Mouse (Mus musculus) megakaryocyte-erythroid progenitor cell, adult 5-6 weeks (primary cell): ENCODE data around the gene Slc16a11. TPM values are rescaled to one million over a fixed set of nuclear protein-coding genes. Genes with fewer than 3 reads are reported as not detected.

Experiments used
- ATAC-seq: replicated peaks from 2 replicates; pipeline ENCODE4 v1.8.0; 2016; ENCODE audit warnings: mild to moderate bottlenecking, inconsistent platforms; ENCODE audit not compliant: severe bottlenecking, poor library complexity, low FRiP score, low TSS enrichment
- total RNA-seq, 2 experiments: library from RNA; stranded (forward) in 1 of 2; stranded (reverse) in 1 of 2; fragments of 200-1000, 215-1000 nt in 1 of 2; fragments of >200 nt in 1 of 2; fragmentation: Nextera tagmentation in 1 of 2; gene quantifications; 2 replicates each; pipeline ENCODE4 v1.2.3; 2014 to 2017

Gene Slc16a11
- total RNA-seq, 2 experiments from 2014 or later = not detected

DNA sequence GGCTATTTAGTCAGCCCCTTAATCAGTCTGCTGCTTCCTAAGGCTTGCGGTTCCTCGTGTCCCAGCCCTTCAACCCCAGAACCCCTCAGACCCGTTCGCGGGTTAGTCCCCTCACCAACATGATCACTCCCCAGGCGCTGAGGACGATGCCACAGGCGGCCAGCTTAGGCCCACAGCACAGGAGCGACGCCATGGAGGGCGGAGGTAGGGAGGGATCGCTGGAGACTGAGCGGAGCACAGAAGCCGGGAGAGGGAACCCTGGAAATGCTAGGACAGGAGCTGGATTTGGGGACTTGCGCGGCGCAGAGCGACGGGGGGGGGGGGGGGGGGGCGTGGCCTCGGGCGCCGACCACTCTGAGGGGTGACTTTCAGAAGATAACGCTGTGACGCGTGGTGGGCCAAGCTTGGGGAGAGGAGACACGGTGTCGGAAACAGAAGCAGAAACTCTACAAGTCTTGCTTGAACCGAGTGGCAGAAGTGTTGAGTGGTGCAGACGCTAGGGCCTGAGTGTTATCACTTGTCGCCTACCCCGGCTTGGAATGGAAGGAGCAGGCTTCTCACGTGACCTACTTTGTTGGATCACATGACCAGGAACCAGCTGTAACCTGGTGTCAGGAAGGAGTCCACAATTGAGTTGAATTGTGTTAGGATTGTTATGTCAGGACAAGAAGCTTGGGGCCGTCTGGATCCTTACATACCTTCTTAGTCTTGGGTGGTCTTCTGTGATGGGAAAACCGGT lies 27.2 kb downstream of the Slc16a11 start, which contains the start of the genes Gm21988 and Rnasek:
Gm21988 (minus strand) TSS at position 290 of the 739 bp plus-strand sequence.
Rnasek (minus strand) TSS at position 302 of the 739 bp plus-strand sequence.
- ATAC-seq = peak; percentile 41

GRCm38 (mm10) chr11:70242591-70242990 lies 30.0 kb downstream of the Slc16a11 start:
- no peak for ATAC-seq

GRCm38 (mm10) chr11:70247136-70247845 lies 34.7 kb downstream of the Slc16a11 start:
- peak; percentile 69; the same call in 1 of the 2 replicates for ATAC-seq

GRCm38 (mm10) chr11:70250150-70250549 lies 37.6 kb downstream of the Slc16a11 start:
- no peak for ATAC-seq

DNA sequence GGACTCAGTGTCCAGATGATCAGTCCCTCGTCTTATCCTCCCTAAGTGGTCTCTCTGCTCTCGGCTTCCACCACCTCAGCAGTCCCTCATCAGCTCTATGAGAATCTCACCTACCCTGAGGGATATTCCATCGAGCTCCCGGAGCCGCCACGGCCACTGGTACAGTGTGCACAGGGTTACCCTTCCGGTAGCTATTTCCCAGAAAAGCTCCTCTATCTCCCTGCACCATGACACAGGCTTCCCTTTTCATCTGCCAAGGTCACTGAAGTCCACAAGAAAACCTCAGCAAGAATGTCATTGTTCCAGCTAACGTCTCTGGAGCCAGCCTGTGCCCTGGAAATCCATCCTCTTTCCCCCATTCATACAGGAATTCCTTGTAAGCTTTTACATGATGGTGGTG lies 39.3 kb downstream of the Slc16a11 start:
- no peak for ATAC-seq

DNA sequence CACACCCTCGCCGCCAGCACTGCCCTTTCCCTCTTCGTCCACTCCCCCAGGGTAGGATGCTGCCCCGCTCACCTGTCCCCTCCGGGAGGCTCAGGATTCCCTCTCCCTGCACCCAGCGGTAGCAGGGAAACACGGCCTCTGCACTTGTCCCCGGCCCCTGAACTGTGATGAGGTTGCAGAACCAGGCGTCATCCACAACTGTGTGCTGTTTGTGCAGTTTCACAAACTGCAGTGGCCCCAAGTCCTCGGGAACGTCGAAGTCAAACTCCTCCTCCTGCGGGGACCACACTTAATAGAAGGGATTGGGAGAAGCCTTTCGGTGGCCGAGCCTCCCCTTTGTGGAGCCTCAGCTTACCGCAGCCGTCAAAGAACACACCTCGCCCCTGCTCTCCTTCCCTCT lies 41.8 kb downstream of the Slc16a11 start:
- no peak for ATAC-seq

- ATAC-seq = no peak
These were observed 42.5 kb downstream of the Slc16a11 start, which contains the start of gene Alox12 for GRCm38 (mm10) chr11:70254931-70255531. Alox12 (minus strand) TSS chr11:70255353.

- ATAC-seq = no peak
These were observed 46.5 kb downstream of the Slc16a11 start for GRCm38 (mm10) chr11:70259035-70259434.

GRCm38 (mm10) chr11:70265252-70265651 lies 52.7 kb downstream of the Slc16a11 start:
- ATAC-seq = no peak

DNA sequence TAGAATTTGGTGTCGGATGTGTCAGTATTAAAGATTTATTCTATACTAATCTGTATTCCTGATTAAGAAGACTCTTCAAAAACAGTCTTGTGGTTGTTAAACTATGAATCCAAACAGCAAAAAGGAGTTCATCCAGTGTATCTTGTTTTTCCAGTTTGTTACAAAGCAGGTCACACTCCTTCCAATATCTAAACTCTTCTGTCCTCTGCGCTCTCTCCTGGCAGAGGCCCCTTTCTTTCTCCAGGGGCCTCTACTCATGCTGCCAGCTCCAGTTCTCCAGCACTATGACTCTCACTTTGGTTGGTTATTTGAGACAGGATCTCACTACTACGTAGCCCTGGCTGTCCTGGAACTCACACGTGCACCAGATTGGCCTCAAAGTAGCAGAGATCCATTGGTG lies 53.3 kb downstream of the Slc16a11 start:
- no peak for ATAC-seq

Other genes with a start within 250 kb of the Slc16a11 start
- gene Cldn7, start 248.0 kb upstream of the Slc16a11 start, total RNA-seq (2014; fragmentation: Nextera tagmentation) = not detected in 2 replicates
- not detected in 2 replicates for gene Cldn7, start 248.0 kb upstream of the Slc16a11 start, total RNA-seq (2017)
- 181 and 216 TPM in 2 replicates for gene Ctdnep1, start 231.6 kb upstream of the Slc16a11 start, total RNA-seq (2014; fragmentation: Nextera tagmentation)
- gene Ctdnep1, start 231.6 kb upstream of the Slc16a11 start, total RNA-seq (2017) = 9.8 and 38.6 TPM in 2 replicates
- 81.7 and 104 TPM in 2 replicates for gene Elp5, start 230.2 kb upstream of the Slc16a11 start, total RNA-seq (2014; fragmentation: Nextera tagmentation)
- 66.4 and 82.7 TPM in 2 replicates for gene Elp5, start 230.2 kb upstream of the Slc16a11 start, total RNA-seq (2017)
- gene Gabarap, start 221.6 kb upstream of the Slc16a11 start, total RNA-seq (2014; fragmentation: Nextera tagmentation) = 267 and 278 TPM in 2 replicates
- 222 and 223 TPM in 2 replicates for gene Gabarap, start 221.6 kb upstream of the Slc16a11 start, total RNA-seq (2017)
- gene Phf23, start 217.0 kb upstream of the Slc16a11 start, total RNA-seq (2014; fragmentation: Nextera tagmentation) = 49.1 and 53.9 TPM in 2 replicates
- gene Phf23, start 217.0 kb upstream of the Slc16a11 start, total RNA-seq (2017) = 46.2 and 53.7 TPM in 2 replicates
- 20.3 and 30.0 TPM in 2 replicates for gene Dvl2, start 212.2 kb upstream of the Slc16a11 start, total RNA-seq (2014; fragmentation: Nextera tagmentation)
- 15.8 and 20.8 TPM in 2 replicates for gene Dvl2, start 212.2 kb upstream of the Slc16a11 start, total RNA-seq (2017)
- 50.8 and 85.0 TPM in 2 replicates for gene Acadvl, start 197.3 kb upstream of the Slc16a11 start, total RNA-seq (2014; fragmentation: Nextera tagmentation)
- gene Acadvl, start 197.3 kb upstream of the Slc16a11 start, total RNA-seq (2017) = 58.1 and 70.7 TPM in 2 replicates
- 2.1 and 3.0 TPM in 2 replicates for gene Dlg4, start 195.8 kb upstream of the Slc16a11 start, total RNA-seq (2014; fragmentation: Nextera tagmentation)
- gene Dlg4, start 195.8 kb upstream of the Slc16a11 start, total RNA-seq (2017) = 0.23 and 0.76 TPM in 2 replicates
- not detected in 2 replicates for gene Asgr1, start 158.7 kb upstream of the Slc16a11 start, total RNA-seq (2014; fragmentation: Nextera tagmentation)
- not detected in 2 replicates for gene Asgr1, start 158.7 kb upstream of the Slc16a11 start, total RNA-seq (2017)
- gene Asgr2, start 120.1 kb upstream of the Slc16a11 start, total RNA-seq (2014; fragmentation: Nextera tagmentation) = not detected in 2 replicates
- not detected in 2 replicates for gene Asgr2, start 120.1 kb upstream of the Slc16a11 start, total RNA-seq (2017)
- gene Mgl2, start 82.4 kb upstream of the Slc16a11 start, total RNA-seq (2014; fragmentation: Nextera tagmentation) = not detected in 2 replicates
- not detected in 2 replicates for gene Mgl2, start 82.4 kb upstream of the Slc16a11 start, total RNA-seq (2017)
- not detected in 2 replicates for gene Clec10a, start 56.6 kb upstream of the Slc16a11 start, total RNA-seq (2014; fragmentation: Nextera tagmentation)
- 0.75 TPM in 1 of 2 replicates, not detected in the other for gene Clec10a, start 56.6 kb upstream of the Slc16a11 start, total RNA-seq (2017)
- gene Slc16a13, start 8.3 kb downstream of the Slc16a11 start, total RNA-seq (2014; fragmentation: Nextera tagmentation) = 2.4 and 3.1 TPM in 2 replicates
- 0.19 and 4.7 TPM in 2 replicates for gene Slc16a13, start 8.3 kb downstream of the Slc16a11 start, total RNA-seq (2017)
- 0.28 and 0.62 TPM in 2 replicates for gene Bcl6b, start 17.0 kb downstream of the Slc16a11 start, total RNA-seq (2014; fragmentation: Nextera tagmentation)
- not detected in 2 replicates for gene Bcl6b, start 17.0 kb downstream of the Slc16a11 start, total RNA-seq (2017)
- 71.3 and 71.6 TPM in 2 replicates for gene 0610010K14Rik, start 25.2 kb downstream of the Slc16a11 start, total RNA-seq (2014; fragmentation: Nextera tagmentation)
- gene 0610010K14Rik, start 25.2 kb downstream of the Slc16a11 start, total RNA-seq (2017) = 17.9 and 45.7 TPM in 2 replicates
- gene Gm21988, start 27.1 kb downstream of the Slc16a11 start, total RNA-seq (2014; fragmentation: Nextera tagmentation) = 5.4 and 9.6 TPM in 2 replicates
- 0.33 and 0.91 TPM in 2 replicates for gene Gm21988, start 27.1 kb downstream of the Slc16a11 start, total RNA-seq (2017)
- 109 and 125 TPM in 2 replicates for gene Rnasek, start 27.1 kb downstream of the Slc16a11 start, total RNA-seq (2014; fragmentation: Nextera tagmentation)
- gene Rnasek, start 27.1 kb downstream of the Slc16a11 start, total RNA-seq (2017) = 19.7 and 27.5 TPM in 2 replicates
- 0.48 TPM in 1 of 2 replicates, not detected in the other for gene Alox12, start 42.6 kb downstream of the Slc16a11 start, total RNA-seq (2014; fragmentation: Nextera tagmentation)
- gene Alox12, start 42.6 kb downstream of the Slc16a11 start, total RNA-seq (2017) = 0.11 and 0.42 TPM in 2 replicates
- not detected in 2 replicates for gene Alox12e, start 109.9 kb downstream of the Slc16a11 start, total RNA-seq (2014; fragmentation: Nextera tagmentation)
- gene Alox12e, start 109.9 kb downstream of the Slc16a11 start, total RNA-seq (2017) = not detected in 2 replicates
- gene Alox15, start 139.3 kb downstream of the Slc16a11 start, total RNA-seq (2014; fragmentation: Nextera tagmentation) = not detected in 2 replicates
- gene Alox15, start 139.3 kb downstream of the Slc16a11 start, total RNA-seq (2017) = not detected in 2 replicates
- 44.4 and 55.9 TPM in 2 replicates for gene Pelp1, start 197.3 kb downstream of the Slc16a11 start, total RNA-seq (2014; fragmentation: Nextera tagmentation)
- 10.0 and 12.9 TPM in 2 replicates for gene Pelp1, start 197.3 kb downstream of the Slc16a11 start, total RNA-seq (2017)
- gene Arrb2, start 219.9 kb downstream of the Slc16a11 start, total RNA-seq (2014; fragmentation: Nextera tagmentation) = 41.8 and 43.2 TPM in 2 replicates
- 21.7 and 32.6 TPM in 2 replicates for gene Arrb2, start 219.9 kb downstream of the Slc16a11 start, total RNA-seq (2017)
- gene Med11, start 239.2 kb downstream of the Slc16a11 start, total RNA-seq (2014; fragmentation: Nextera tagmentation) = 25.5 and 34.8 TPM in 2 replicates
- 38.6 and 46.5 TPM in 2 replicates for gene Med11, start 239.2 kb downstream of the Slc16a11 start, total RNA-seq (2017)
- gene Zmynd15, start 246.7 kb downstream of the Slc16a11 start, total RNA-seq (2014; fragmentation: Nextera tagmentation) = 0.30 and 0.94 TPM in 2 replicates
- not detected in 2 replicates for gene Zmynd15, start 246.7 kb downstream of the Slc16a11 start, total RNA-seq (2017)
- gene Cxcl16, start 247.2 kb downstream of the Slc16a11 start, total RNA-seq (2014; fragmentation: Nextera tagmentation) = 0.99 TPM in 1 of 2 replicates, not detected in the other
- 0.08 TPM in 1 of 2 replicates, not detected in the other for gene Cxcl16, start 247.2 kb downstream of the Slc16a11 start, total RNA-seq (2017)